Mouse (Mus musculus) heart, adult 11 months (tissue): ENCODE data around the gene Atl1.

Experiments used
- DNase-seq: peaks from one replicate; pipeline ENCODE4 v3.0.0; 2022

Atl1 gene

DNA sequence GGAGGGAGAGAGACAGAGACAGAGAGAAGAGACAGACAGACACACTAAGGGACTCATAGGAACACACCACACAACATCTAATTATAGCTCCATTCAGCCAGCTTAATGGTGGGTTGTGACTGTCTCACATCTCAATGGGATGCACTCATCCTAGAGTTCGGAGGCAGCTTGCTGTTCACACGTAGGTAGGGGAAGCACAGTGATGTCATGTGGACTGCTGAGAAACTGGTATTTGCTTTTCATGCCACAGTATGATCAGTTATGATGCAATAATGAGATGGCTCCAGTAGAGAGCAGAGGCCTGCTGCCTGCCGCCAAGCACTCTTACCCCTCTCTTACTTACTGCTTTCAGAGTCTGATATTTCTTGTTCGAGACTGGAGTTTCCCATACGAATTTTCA is 53.4 kb downstream of the Atl1 start:
- peak; percentile 64 for DNase-seq

DNA sequence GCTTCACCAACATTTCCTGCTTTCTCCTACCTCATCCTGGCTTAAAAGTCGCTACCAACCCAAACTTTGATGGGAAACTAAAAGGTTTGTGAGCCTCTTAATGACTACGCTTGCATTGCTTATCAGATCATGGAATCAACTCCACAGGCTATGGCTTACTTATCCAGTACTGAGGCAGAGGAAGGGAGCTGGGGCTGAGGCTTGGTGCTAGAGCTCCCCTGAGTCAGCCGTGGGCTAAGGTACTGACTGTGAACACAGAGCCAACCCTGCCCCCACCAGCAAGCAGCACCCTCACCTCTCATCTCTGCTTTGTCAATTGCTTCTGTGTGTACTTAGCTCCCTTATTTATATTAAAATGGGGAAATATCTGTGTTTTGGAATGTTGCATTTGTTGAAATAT is 55.1 kb downstream of the Atl1 start:
- peak; percentile 52 for DNase-seq

GRCm38 (mm10) chr12:69957378-69957777 is 65.0 kb downstream of the Atl1 start:
- no peak for DNase-seq

DNA sequence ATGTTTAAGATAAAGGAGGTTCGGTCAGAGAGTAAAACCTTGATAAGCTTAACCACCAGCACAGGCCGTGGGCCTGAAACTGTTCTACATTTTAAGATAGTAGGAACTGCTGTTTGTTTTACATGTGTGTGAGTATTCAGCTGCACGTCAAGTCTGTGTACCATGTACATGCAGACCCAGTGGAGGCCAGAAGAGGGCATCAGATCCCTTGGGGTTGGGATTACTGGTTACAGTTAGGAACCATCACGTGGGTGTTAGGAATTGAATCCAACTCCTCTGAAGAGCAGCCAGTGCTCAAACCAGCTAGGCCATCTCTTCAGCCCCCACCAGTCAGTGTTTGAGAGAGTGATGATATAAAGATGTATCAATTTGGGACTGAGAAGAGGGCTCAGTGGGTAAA is 70.1 kb downstream of the Atl1 start:
- peak; percentile 96 for DNase-seq

GRCm38 (mm10) chr12:69963141-69963540 is 70.7 kb downstream of the Atl1 start:
- DNase-seq: no peak

DNA sequence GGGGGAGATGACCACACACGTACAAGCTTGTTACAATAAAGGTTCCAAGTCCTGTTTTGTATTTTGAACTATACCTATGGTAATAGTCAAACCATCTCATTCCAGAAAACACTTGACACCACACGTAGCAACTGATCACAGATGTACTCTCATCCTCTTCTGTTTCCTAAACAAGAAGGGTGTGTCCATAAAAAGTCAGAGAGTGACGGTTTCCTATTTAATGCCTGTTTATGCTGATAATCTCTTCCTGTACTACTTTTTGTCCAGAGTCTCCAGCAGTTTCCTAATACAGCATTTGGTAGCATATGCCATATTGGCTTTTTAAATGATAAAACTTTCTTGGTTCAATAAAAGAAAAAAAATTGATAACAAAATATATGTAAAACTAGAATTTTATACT is 73.2 kb downstream of the Atl1 start:
- DNase-seq: no peak

GRCm38 (mm10) chr12:69966071-69966470 is 73.7 kb downstream of the Atl1 start:
- no peak for DNase-seq

GRCm38 (mm10) chr12:69967112-69967511 is 74.7 kb downstream of the Atl1 start:
- no peak for DNase-seq

DNA sequence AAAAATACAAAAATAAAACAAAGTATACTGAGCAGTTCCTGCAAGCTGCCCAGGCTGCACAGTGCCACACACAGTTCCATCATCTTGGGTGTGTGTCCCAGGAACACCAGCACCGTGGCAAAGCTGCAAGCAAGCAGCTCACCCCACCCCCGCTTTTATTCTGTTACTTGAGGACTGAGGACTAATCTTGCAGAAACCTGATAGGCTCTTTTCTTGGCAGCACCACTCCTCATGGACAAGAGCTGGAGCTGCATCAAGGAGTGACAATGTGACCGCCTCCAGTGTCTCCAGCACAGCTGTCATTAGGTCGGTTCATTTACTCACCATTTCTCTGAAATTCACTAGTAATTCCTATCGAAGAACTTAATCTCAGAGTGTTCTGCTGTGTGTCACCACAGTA is 75.7 kb downstream of the Atl1 start:
- peak; percentile 93 for DNase-seq

DNA sequence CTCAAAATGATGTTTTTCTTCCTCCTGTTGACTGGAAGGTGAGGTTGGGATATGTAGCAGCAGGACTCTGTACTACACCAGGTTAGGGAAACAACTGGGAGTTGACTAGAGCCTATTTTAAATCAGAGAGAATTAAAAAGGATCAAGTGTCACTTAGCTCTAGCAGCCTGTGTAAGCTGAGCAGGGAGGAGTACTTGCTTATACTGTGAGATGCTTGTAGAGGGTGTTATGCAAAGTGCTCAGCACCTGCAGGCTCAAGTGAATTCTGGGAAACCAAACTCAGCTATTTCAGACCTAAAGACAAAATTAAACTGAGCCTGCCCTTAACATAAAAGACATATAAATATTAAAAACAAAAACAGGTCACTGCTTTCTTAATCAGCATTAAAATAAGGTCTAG is 81.3 kb downstream of the Atl1 start:
- no peak for DNase-seq

- no peak for DNase-seq
Measured at GRCm38 (mm10) chr12:69976688-69977087, 84.3 kb downstream of the Atl1 start.

GRCm38 (mm10) chr12:69977376-69977998 is 85.1 kb downstream of the Atl1 start:
- no peak for DNase-seq

- DNase-seq: no peak
Measured at GRCm38 (mm10) chr12:69982874-69983273, 90.5 kb downstream of the Atl1 start.

- DNase-seq: no peak
Measured at GRCm38 (mm10) chr12:69985546-69985945, 93.1 kb downstream of the Atl1 start.

DNA sequence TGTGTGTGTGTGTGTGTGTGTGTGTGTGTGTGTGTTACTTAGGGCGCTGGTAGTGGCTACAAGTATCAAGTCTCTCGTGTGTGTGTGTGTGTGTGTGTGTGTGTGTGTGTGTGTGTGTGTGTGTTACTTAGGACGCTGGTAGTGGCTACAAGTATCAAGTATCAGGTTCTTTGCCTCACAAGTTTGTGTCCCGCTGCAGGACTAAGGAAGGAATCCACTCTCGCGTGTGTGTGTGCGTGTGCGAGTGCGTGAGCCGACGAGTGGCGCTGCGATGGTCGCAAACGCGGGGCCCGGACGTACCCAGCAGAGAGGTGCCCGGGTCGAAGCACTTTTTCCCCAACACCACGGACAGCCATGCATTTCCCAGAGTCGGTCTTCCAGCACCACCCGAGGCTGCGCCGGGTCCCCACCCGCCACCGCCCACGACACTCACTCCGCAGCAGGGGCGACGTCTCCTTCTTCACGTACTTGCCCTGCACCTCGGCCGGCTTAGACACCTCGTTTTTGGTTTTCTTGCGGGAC is 93.9 kb downstream of the Atl1 start:
- DNase-seq: no peak

- peak; percentile 99 for DNase-seq
Measured at GRCm38 (mm10) chr12:69986786-69987497, 94.5 kb downstream of the Atl1 start, which contains the start of gene Sav1. Gene Sav1, minus strand, starts transcription at chr12:69987002.

DNA sequence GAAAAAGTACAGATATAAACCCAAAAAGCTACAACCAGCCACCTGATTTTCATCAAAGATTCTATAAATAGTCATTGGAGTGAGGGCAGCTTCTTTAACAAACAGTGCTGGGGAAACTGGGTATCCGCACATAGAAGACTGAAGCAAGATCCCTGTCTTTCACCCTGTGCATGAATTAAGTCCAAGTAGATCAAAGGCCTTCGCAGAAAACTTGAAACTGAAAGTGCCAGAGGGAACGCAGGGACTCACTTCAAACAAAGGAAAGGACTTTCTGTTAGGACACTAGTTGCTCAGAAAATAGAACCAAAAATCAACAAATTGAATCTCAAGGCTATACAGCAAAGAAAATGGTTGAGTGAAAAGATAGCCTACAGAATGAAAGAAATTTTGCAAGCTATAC is 103.0 kb downstream of the Atl1 start:
- no peak for DNase-seq

DNA sequence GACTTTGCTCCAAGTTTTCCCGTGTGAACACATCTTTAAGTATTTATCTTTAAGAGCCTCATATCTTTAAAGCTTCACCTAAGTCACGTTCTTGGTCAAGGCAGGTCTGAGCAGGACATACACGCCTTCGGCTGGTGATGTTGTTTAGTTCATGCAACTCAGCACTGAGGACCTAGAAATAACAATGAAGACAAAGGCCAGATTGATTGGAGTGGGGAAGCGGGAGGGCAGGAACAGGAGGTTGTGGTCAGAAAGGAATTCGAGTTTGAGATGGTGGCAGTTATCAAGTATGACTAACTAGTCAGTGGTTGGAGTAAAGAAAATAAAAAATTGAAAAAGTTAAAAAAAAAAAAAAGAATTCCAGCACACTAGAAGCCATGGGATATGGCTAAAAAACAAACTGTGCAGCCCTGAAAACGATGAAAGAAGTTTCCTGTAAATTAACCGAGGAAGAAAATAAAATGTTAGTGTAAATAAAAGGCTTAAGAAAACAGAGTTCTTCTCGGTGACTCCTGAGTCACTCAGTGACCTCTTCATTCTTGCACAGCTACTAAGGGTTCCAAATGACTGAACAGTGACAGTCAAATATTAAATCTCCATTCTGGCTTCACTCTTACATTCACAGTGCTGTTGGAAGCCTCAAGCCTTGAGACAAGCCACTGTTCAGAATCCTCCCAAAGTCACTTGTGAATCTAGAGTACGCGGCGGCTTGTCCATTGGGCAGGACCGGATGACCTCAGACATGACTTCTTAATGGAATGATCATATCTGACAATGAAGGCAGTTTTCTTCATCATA is 106.0 kb downstream of the Atl1 start:
- DNase-seq: no peak

- no peak for DNase-seq
Measured at GRCm38 (mm10) chr12:70005103-70005502, 112.7 kb downstream of the Atl1 start.

DNA sequence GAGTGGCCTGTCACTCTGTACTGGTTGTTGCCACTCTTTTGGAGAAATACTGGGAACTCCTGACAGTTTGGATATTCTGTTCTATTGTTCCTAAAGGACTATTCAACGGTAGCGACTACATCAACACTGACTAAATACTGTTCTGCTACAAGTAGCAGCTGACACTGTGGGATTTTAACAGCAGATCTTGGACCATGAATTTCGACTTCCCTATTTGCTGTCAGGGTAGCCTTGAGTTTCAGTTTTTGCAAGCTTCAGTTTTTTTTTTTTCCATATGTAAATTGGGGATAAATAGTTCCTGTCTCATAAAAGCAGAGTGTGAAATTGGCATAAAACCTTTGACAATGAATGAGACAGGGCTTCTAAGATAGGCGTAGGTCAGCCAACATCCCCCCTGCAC is 117.9 kb downstream of the Atl1 start:
- DNase-seq: no peak

- DNase-seq: no peak
Measured at GRCm38 (mm10) chr12:70011681-70012080, 119.3 kb downstream of the Atl1 start.

DNA sequence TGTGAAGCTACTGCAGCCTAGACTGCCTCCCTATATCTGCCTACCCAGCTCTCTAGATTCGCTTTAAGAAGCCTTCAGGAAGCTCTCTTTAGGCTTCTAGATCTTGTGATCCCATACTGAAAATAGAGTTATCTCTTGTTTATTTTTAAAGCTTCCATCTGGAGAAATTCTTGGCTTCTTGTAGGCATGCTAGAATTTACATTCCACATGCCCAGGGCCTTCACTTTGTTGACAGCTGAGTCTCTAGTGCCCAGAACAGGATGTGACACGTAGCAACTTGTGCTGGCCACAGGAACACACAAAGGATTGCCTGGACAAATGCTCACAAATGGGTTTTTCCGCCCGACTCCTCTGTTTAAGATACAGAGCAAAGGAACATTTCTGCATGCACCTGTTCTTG is 123.5 kb downstream of the Atl1 start:
- DNase-seq: peak; percentile 92
